Mouse (Mus musculus): Measurements from ENCODE around the gene Pigc. TPM values are rescaled to one million over a fixed set of nuclear protein-coding genes. Genes with fewer than 3 reads are reported as not detected.

The Pigc gene
- 38.1 and 39.3 TPM in 2 replicates for polyA plus RNA-seq (2015; fragmentation: Nextera tagmentation; extraction: Ambion mirVana)

DNA sequence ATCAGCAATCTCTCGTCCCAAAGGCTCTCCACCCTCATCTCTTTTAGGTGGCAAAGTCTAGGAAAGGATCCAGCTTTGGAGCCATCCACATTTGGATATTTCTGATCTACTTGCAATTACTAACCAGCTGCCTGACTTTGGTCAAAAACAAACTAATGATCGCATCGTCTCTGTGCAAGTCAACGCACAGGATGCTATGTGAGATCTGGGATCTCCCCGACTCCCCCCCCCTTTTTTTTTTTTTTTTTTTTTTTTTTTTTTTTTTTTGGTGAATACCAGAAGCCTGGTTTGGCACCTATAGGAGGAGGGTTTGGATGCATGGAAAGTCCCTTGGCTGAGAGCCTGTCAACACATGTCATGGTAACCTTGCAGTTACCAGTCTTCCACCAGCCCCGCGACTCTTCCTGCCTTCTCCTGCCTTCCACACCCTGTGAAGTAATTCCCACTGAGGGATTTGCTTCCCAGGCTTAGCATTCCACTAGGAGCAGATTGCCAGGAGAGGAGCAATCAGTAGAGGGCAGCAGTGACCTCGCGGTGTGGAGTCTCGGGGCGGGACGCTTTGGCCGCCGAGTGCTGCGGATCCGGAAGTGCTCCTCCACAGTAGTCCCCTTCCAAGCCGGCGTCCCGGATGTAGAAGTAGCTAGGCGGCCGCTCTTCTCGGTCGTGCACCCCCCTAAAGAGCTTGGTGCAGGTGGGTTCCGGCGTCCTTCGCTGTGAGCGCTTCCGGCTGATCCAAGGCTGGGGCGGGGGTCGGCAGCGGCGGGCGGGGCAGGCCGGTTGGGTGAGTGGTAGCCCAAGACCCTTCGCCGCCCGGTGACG is at the start of gene Pigc:
Gene Pigc (plus strand): TSS at position 598 of the 819 bp plus-strand sequence.
- peak within 1 kb of the TSS; percentile 82 for H3K9ac ChIP-seq (replicated peaks; ENCODE audit: low read depth)
- DNase-seq (ENCODE audit: low spot score), result peak; percentile 98
- H3K27me3 ChIP-seq (replicated peaks; ENCODE audit: insufficient read depth, low read length), result no peaks in the 10 kb centered on the region
- peak within 1 kb of the TSS; percentile 77 for H3K4me3 ChIP-seq (ENCODE audit: low read depth, low read length)
- 2% methylated on average over 38 of the region's 38 CpGs for WGBS
- H3K4me2 ChIP-seq (replicated peaks; ENCODE audit: low read depth, low read length), result peak within 1 kb of the TSS; percentile 63
- no peaks in the 10 kb centered on the region; the same call in 1 of the 2 replicates for H3K4me1 ChIP-seq (ENCODE audit: insufficient read depth, low read depth, low read length)
- H3K9me3 ChIP-seq (ENCODE audit: low read length), result no peaks in the 10 kb centered on the region
- H3K36me3 ChIP-seq (ENCODE audit: insufficient read depth, low read length), result no peaks in the 10 kb centered on the region
- peak; percentile 100 for ATAC-seq
- TF ChIP-seq EP300 (IDR thresholded peaks at IDR 0.05) (no peak; the same call in 1 of the 2 replicates), CTCF (IDR thresholded peaks at IDR 0.05) (peak; percentile 93)
- H3K27ac ChIP-seq (ENCODE audit: low read length), result peak within 1 kb of the TSS; percentile 85

DNA sequence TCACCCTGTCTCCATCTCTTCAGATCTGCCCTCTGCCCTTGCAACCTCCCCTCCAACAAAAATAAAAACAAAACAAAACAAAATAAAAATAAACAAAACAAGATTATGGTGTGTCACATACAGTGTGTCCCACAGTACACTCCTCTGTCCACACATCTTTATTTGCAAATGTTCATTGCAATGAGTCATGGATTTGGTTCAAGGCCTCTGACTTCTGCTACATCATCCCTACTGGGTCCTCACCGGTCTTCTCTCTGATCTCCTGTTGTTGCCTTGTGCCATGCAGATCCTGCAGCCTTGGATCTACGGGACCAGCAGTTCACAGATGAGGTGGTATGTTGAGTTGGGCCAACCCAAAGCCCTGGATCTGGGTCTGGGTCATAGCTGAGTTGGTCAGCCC is 49.4 kb upstream of the Pigc start:
- no peak overlapping the region for H3K27ac ChIP-seq (ENCODE audit: low read length)
- no peaks in the 10 kb centered on the region for H3K4me1 ChIP-seq (ENCODE audit: insufficient read depth, low read depth, low read length)
- ATAC-seq, result no peak
- no peak for DNase-seq (ENCODE audit: low spot score)
- TF ChIP-seq EP300 (IDR thresholded peaks at IDR 0.05), result no peak
- TF ChIP-seq CTCF (IDR thresholded peaks at IDR 0.05), result no peak
- no peaks in the 10 kb centered on the region for H3K36me3 ChIP-seq (ENCODE audit: insufficient read depth, low read length)
- 90% methylated on average over 2 of the region's 2 CpGs for WGBS
- H3K9me3 ChIP-seq (ENCODE audit: low read length), result no peaks in the 10 kb centered on the region
- no peak overlapping the region for H3K9ac ChIP-seq (replicated peaks; ENCODE audit: low read depth)
- H3K27me3 ChIP-seq (replicated peaks; ENCODE audit: insufficient read depth, low read length), result no peaks in the 10 kb centered on the region
- H3K4me3 ChIP-seq (ENCODE audit: low read depth, low read length), result no peak overlapping the region
- no peak overlapping the region for H3K4me2 ChIP-seq (replicated peaks; ENCODE audit: low read depth, low read length)

DNA sequence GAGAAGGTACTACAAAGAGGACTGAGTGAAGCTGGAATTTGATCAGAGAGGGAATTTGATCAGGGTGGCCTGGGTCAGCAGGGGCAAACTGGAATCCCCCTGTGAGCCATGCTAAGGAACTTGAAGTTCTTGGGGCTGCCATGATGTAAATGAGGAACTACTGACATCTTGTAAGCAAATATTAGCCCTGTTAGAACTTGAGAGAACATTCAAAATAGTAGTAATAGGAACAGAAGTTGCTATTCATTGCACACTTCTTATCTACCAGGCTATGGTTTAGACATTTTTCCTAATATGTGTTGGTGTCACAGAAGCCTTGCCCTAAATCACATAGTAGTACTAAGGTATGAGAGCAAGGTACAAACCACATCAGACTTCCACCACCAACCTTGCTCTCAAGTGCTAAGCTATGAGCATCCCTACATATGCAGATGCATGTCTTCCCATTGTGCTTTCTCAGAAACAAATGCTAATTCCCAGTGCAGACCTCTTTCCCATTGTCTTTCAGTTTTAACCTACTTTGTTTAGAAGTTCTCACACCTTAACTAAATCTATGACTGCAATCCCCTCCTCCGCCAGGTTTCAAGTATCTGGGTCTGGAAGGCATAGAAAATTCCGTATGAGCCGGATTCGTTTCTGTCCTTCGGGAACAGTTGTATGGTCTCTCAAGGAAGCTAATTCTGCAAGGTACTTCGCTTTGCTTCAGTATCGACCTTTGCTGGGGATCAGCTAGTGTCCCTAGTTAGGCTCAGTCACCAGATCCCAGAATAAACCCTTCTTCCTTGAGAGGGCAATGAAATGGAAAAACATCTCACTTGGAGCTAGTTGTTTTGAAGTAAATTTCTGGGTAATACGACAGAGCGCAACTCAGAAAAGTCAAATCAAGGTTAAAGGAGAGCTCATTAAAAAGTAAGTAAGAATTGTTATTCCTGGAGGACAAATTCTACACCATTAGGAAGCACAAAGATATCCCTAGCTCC is 48.2 kb upstream of the Pigc start:
- Histone ChIP-seq H3K9me3 (ENCODE audit: low read length) (no peaks in the 10 kb centered on the region), H3K4me2 (replicated peaks; ENCODE audit: low read depth, low read length) (no peak overlapping the region), H3K4me1 (ENCODE audit: insufficient read depth, low read depth, low read length) (no peaks in the 10 kb centered on the region), H3K36me3 (ENCODE audit: insufficient read depth, low read length) (no peaks in the 10 kb centered on the region), H3K4me3 (ENCODE audit: low read depth, low read length) (no peak overlapping the region), H3K27ac (ENCODE audit: low read length) (no peak overlapping the region), H3K27me3 (replicated peaks; ENCODE audit: insufficient read depth, low read length) (no peaks in the 10 kb centered on the region), H3K9ac (replicated peaks; ENCODE audit: low read depth) (no peak overlapping the region)
- DNase-seq (ENCODE audit: low spot score) (no peak), ATAC-seq (no peak)
- TF ChIP-seq CTCF (IDR thresholded peaks at IDR 0.05) (no peak), EP300 (IDR thresholded peaks at IDR 0.05) (no peak)
- 90% methylated on average over 9 of the region's 9 CpGs for WGBS

DNA sequence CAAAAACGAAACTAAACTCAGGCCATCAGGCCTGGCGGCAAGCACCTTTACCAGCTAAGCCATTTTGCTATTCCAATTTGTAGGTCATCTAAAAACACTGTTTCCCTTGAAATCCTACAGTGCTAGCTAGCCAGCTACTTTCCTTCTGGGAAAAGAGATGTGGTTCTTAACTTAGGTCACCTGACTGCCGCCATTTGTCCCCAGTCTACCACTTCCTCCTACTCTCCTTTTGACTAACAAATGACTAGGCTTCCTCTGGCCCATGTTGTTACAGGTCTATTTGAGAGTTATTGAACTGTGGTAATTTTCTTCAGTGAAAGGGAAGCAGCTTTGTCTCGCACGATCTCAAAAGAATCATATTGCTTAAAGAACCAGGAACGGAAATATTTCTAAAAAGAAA is 47.1 kb upstream of the Pigc start:
- 90% methylated on average over 6 of the region's 6 CpGs for WGBS
- H3K9ac ChIP-seq (replicated peaks; ENCODE audit: low read depth), result no peak overlapping the region
- H3K4me2 ChIP-seq (replicated peaks; ENCODE audit: low read depth, low read length), result no peak overlapping the region
- H3K4me1 ChIP-seq (ENCODE audit: insufficient read depth, low read depth, low read length), result no peaks in the 10 kb centered on the region
- no peaks in the 10 kb centered on the region for H3K9me3 ChIP-seq (ENCODE audit: low read length)
- ATAC-seq, result no peak
- TF ChIP-seq EP300 (IDR thresholded peaks at IDR 0.05) (no peak), CTCF (IDR thresholded peaks at IDR 0.05) (no peak)
- H3K27me3 ChIP-seq (replicated peaks; ENCODE audit: insufficient read depth, low read length), result no peaks in the 10 kb centered on the region
- no peak overlapping the region for H3K27ac ChIP-seq (ENCODE audit: low read length)
- no peaks in the 10 kb centered on the region for H3K36me3 ChIP-seq (ENCODE audit: insufficient read depth, low read length)
- DNase-seq (ENCODE audit: low spot score), result no peak
- H3K4me3 ChIP-seq (ENCODE audit: low read depth, low read length), result no peak overlapping the region

DNA sequence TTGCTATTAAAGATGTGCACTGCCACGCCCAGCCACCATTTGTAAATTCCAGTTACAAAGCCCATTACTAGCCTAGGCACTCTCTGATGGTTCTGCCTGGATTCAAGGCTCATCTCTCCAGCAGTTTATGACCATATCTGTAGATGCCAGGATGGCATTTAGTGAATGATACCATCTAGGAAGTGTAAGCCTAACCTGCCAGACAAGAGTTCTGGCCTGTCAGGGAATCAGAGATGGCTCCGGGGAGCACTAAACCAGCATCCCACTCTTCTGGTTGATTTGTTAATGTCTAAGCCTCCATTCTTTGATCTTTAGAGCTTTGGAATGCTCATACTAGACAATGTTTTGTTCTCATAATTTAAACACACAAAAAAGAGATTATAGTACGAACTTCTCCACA is 44.7 kb upstream of the Pigc start:
- Histone ChIP-seq H3K4me1 (ENCODE audit: insufficient read depth, low read depth, low read length) (no peaks in the 10 kb centered on the region), H3K4me3 (ENCODE audit: low read depth, low read length) (no peak overlapping the region), H3K9me3 (ENCODE audit: low read length) (no peaks in the 10 kb centered on the region), H3K4me2 (replicated peaks; ENCODE audit: low read depth, low read length) (no peak overlapping the region), H3K36me3 (ENCODE audit: insufficient read depth, low read length) (no peaks in the 10 kb centered on the region), H3K9ac (replicated peaks; ENCODE audit: low read depth) (no peak overlapping the region), H3K27ac (ENCODE audit: low read length) (no peak overlapping the region), H3K27me3 (replicated peaks; ENCODE audit: insufficient read depth, low read length) (no peaks in the 10 kb centered on the region)
- WGBS, result 82% methylated on average over 3 of the region's 3 CpGs
- ATAC-seq (no peak), DNase-seq (ENCODE audit: low spot score) (no peak)
- TF ChIP-seq CTCF (IDR thresholded peaks at IDR 0.05) (no peak), EP300 (IDR thresholded peaks at IDR 0.05) (no peak)

DNA sequence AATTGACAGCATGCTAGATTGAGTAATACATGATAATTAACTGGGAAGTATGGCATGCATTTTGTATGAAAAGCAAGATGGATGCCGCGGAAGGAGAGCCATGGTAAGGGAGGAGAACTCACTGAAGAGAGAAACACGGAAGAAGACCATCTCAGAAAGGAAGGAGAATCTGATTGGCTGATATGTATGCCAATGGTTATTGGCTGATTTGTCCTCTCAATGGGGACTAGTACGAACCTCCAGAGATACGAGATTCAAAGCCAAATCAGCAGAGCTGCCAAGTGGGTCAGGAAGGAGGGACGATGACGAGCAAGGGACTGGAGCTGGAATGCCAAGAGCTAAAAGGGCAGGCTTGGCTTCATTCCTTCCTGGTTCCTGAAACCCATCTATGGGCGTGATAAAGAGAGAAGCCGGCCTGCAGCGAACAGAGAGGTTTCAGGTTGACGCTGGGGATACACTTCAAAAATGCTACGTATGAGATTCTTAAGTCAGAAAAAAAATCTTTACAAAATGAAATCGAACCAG is 43.6 kb upstream of the Pigc start:
- WGBS, result 61% methylated on average over 13 of the region's 13 CpGs
- ATAC-seq (peak; percentile 64), DNase-seq (ENCODE audit: low spot score) (peak; percentile 56)

More for the DNA sequence above, 43.6 kb upstream of the Pigc start:
- Histone ChIP-seq H3K4me2 (replicated peaks; ENCODE audit: low read depth, low read length) (0 out of 2 replicates have a peak overlapping the region, but pooled peaks have one; percentile 19), H3K9ac (replicated peaks; ENCODE audit: low read depth) (no peak overlapping the region), H3K4me3 (ENCODE audit: low read depth, low read length) (no peak overlapping the region), H3K27ac (ENCODE audit: low read length) (no peak overlapping the region), H3K9me3 (ENCODE audit: low read length) (no peaks in the 10 kb centered on the region), H3K36me3 (ENCODE audit: insufficient read depth, low read length) (no peaks in the 10 kb centered on the region), H3K27me3 (replicated peaks; ENCODE audit: insufficient read depth, low read length) (no peaks in the 10 kb centered on the region), H3K4me1 (ENCODE audit: insufficient read depth, low read depth, low read length) (no peaks in the 10 kb centered on the region)
- TF ChIP-seq CTCF (IDR thresholded peaks at IDR 0.05), result no peak
- no peak for TF ChIP-seq EP300 (IDR thresholded peaks at IDR 0.05)

Data from lung, postnatal 0 days (tissue).